Mouse (Mus musculus) lung, postnatal 0 days (tissue): ENCODE measurements around the gene Kif2a.
"Not testable (repeated sequence)": the region's sequence is repeated elsewhere in the genome, so short reads cannot be mapped to it uniquely, and the experiment has no call there.

ENCODE experiments used
- CTCF ChIP-seq: IDR thresholded peaks from 2 replicates; pipeline ENCODE4 v1.5.1; 2016; ENCODE audit warnings: antibody characterized with exemption, mild to moderate bottlenecking
- EP300 ChIP-seq: IDR thresholded peaks from 2 replicates; pipeline ENCODE4 v1.6.1; 2016; ENCODE audit warnings: antibody characterized with exemption, mild to moderate bottlenecking, control low read depth

DNA sequence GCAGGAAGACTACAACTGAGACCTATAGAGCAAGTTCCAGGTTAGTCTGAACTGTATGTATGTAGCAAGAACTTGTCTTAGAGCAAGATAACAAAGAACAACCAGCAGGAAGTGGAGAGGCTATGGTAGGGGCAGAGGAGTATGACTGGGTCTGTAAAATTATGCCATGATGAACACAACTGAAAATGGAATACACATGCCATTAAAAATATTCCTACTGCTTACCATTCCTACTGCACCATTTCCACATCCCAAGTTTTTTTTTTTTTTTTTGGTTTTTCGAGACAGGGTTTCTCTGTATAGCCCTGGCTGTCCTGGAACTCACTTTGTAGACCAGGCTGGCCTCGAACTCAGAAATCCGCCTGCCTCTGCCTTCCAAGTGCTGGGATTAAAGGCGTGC lies 24.4 kb downstream of the Kif2a start:
- TF ChIP-seq CTCF, EP300: not testable (repeated sequence)
